Comparison of ENCODE assay signal across 8 mouse cellular contexts in the genomic region with DNA sequence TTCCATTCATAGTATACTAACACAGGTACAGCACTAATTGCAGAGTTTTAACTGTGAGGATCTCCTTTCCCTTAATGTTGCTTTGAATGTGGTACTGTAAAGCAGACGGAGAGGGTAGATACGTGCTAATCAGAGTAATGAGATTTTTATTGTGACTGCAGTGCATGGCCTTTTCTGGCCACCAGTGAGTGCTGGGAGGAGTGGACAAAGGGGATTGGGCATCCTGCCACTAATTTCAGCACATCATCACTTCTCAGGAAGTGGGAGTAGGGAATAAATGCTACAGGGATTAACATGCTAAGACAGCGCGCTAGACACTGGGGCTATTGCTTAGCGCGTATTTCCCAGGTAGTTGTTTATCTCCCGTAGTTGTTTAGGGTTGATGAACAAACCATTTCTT. TPM values are rescaled to one million over a fixed set of nuclear protein-coding genes. Genes with fewer than 3 reads are reported as not detected.
DNase-seq lines count a peak whose midpoint lies in the region; ATAC-seq and TF ChIP-seq lines count a peak whose summit lies in the region.

No protein-coding gene starts in this region.

- DNase-seq in thymus, postnatal 4 days, result peak; percentile 16
- no peak for DNase-seq in thymus, postnatal 25 days
- peak; percentile 51 for DNase-seq in cerebellum, adult 9-11 months
- peak; percentile 78 for DNase-seq in kidney, postnatal 0 days (ENCODE audit: low spot score)
- DNase-seq in lung, postnatal 36 days, result peak; percentile 65
- no peak for DNase-seq in B cell, adult 2 months

- H3K27ac ChIP-seq in heart, embryonic 12.5 days (ENCODE audit: poor library complexity, severe bottlenecking), result peak overlapping the region; percentile 89
- 0 out of 2 replicates have a peak overlapping the region, but pooled peaks have one; percentile 81 for H3K27ac ChIP-seq in kidney, postnatal 0 days

- no peaks in the 10 kb centered on the region for H3K27me3 ChIP-seq in heart, embryonic 12.5 days (replicated peaks)
- no peaks in the 10 kb centered on the region for H3K27me3 ChIP-seq in kidney, postnatal 0 days (ENCODE audit: insufficient read depth, low read length)

- peak overlapping the region; percentile 86 for H3K9ac ChIP-seq in heart, embryonic 12.5 days
- peak overlapping the region; percentile 76 for H3K9ac ChIP-seq in kidney, postnatal 0 days (ENCODE audit: low read depth, low read length)

- WGBS in heart, embryonic 12.5 days, result 4% methylated on average over 7 of the region's 7 CpGs
- 1% methylated on average over 7 of the region's 7 CpGs for WGBS in kidney, postnatal 0 days

- no peaks in the 10 kb centered on the region for H3K9me3 ChIP-seq in heart, embryonic 12.5 days (replicated peaks)
- H3K9me3 ChIP-seq in kidney, postnatal 0 days (replicated peaks; ENCODE audit: low read length), result no peaks in the 10 kb centered on the region

- no peak; the same call in 1 of the 2 replicates for TF ChIP-seq CTCF in kidney, postnatal 0 days (IDR thresholded peaks at IDR 0.05; ENCODE audit: low read depth)

- no peaks in the 10 kb centered on the region for H3K36me3 ChIP-seq in heart, embryonic 12.5 days
- H3K36me3 ChIP-seq in kidney, postnatal 0 days (ENCODE audit: insufficient read depth, low read length), result no peaks in the 10 kb centered on the region

- H3K4me1 ChIP-seq in heart, embryonic 12.5 days (replicated peaks), result peaks cover 23% of the 10 kb centered on the region
- H3K4me1 ChIP-seq in kidney, postnatal 0 days (replicated peaks; ENCODE audit: insufficient read depth, low read length), result peaks cover 3% of the 10 kb centered on the region

- H3K4me3 ChIP-seq in heart, embryonic 12.5 days, result peak overlapping the region; percentile 86
- H3K4me3 ChIP-seq in kidney, postnatal 0 days (replicated peaks; ENCODE audit: low read depth, low read length), result peak overlapping the region; percentile 89

- peak overlapping the region; percentile 78 for H3K4me2 ChIP-seq in heart, embryonic 12.5 days
- H3K4me2 ChIP-seq in kidney, postnatal 0 days (ENCODE audit: low read length), result peak overlapping the region; percentile 91

- no peak for ATAC-seq in heart, embryonic 12.5 days (ENCODE audit: insufficient number of reproducible peaks, low FRiP score)
- ATAC-seq in kidney, postnatal 0 days (replicated peaks; ENCODE audit: low FRiP score, low read depth), result no peak
- no peak for ATAC-seq in erythroid progenitor cell, adult 5-6 weeks (replicated peaks; ENCODE audit: low FRiP score, poor library complexity, severe bottlenecking)

RNA-seq across cellular contexts. Expression of a gene that starts 3.0 kb away (rescaled TPM):
- 2.0 and 2.3 TPM in 2 replicates for polyA plus RNA-seq in heart, embryonic 12.5 days (2016; fragmentation: Nextera tagmentation; extraction: Ambion mirVana)
- 2.5 and 2.6 TPM in 2 replicates for polyA plus RNA-seq in kidney, postnatal 0 days (2015; fragmentation: Nextera tagmentation; extraction: Ambion mirVana)
- total RNA-seq in erythroid progenitor cell, adult 5-6 weeks (2015; ENCODE audit: low replicate concordance), result 6.1 and 8.4 TPM in 2 replicates
- total RNA-seq in erythroid progenitor cell, adult 5-6 weeks (2017; ENCODE audit: low replicate concordance), result 4.7 and 5.1 TPM in 2 replicates

Comparison
In these comparisons a context has a peak if more than half of its experiments do, and no peak if none do; other contexts are left out.
1. DNase-seq: peak in thymus, postnatal 4 days (single experiment), cerebellum, adult 9-11 months (single experiment), kidney, postnatal 0 days (single experiment) and lung, postnatal 36 days (single experiment); none in thymus, postnatal 25 days (single experiment) and B cell, adult 2 months (0 of 2).